Mouse (Mus musculus): ENCODE data around the gene Aqr. TPM values are rescaled to one million over a fixed set of nuclear protein-coding genes. Genes with fewer than 3 reads are reported as not detected.

Gene Aqr
- polyA plus RNA-seq, 2 experiments, result 47.9 to 50.2 TPM

GRCm38 (mm10) chr2:114201574-114201973 is 14.8 kb upstream of the Aqr start:
- DNase-seq (ENCODE audit: low spot score) (no peak), ATAC-seq (ENCODE audit: low FRiP score, low read depth) (no peak)
- peaks cover 8% of the 10 kb centered on the region for H3K36me3 ChIP-seq (ENCODE audit: control insufficient read depth, insufficient read depth, low read length)
- H3K4me1 ChIP-seq (ENCODE audit: control insufficient read depth, insufficient read depth, low read length), result peaks cover 4% of the 10 kb centered on the region
- H3K4me3 ChIP-seq (replicated peaks; ENCODE audit: low read length), result peak overlapping the region; percentile 92
- H3K27me3 ChIP-seq (ENCODE audit: control insufficient read depth, insufficient read depth, low read length), result no peaks in the 10 kb centered on the region
- no peak for TF ChIP-seq POLR2A (IDR thresholded peaks at IDR 0.05; ENCODE audit: borderline replicate concordance, extremely low read depth, insufficient read depth, insufficient read length)
- H3K4me2 ChIP-seq (replicated peaks; ENCODE audit: low read depth, low read length, severe bottlenecking), result peak overlapping the region; percentile 74
- H3K9ac ChIP-seq (ENCODE audit: low read depth, low read length, severe bottlenecking), result peak overlapping the region; percentile 95
- H3K27ac ChIP-seq (replicated peaks; ENCODE audit: low read depth, low read length), result 0 out of 2 replicates have a peak overlapping the region, but pooled peaks have one; percentile 75
- 40% methylated on average over 4 of the region's 4 CpGs for WGBS
- H3K9me3 ChIP-seq (ENCODE audit: control insufficient read depth, low read length), result no peaks in the 10 kb centered on the region

DNA sequence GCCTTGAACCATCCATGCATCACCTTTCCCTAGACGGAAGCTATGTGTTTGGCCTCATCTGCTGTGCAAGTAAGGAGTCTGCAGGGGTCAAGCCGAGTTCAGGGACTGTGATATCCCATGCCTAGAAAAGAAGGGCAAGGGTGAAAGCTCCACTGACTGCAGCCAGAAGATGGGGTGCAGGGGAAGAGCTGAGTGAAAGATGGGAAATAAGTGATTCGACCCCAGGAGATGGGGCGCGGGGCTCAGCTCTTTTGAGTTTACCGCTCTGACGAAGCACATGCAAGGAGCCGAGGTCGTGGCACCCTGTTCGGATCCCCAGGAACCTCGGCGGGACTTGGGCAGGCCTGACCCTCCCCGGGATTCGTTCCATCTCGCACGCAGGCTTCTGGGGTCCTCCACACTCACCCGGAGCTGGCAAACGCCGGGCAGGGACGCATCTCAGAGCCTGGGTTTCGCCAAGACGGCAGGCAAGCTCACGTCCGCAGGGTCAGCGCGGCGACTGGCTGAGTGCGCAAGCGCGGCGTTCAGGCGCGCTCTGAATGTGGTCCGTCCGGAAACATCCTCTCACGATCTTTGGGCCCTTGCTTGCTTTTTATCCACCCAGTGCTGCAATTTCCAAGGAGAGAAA is 14.2 kb upstream of the Aqr start, which contains the start of gene Zfp770:
TSS of gene Zfp770 (minus strand) at position 538 of the 628 bp plus-strand sequence.
- DNase-seq (ENCODE audit: low spot score) (peak; percentile 79), ATAC-seq (ENCODE audit: low FRiP score, low read depth) (peak; percentile 91)
- peaks cover 4% of the 10 kb centered on the region for H3K4me1 ChIP-seq (ENCODE audit: control insufficient read depth, insufficient read depth, low read length)
- WGBS, result under 1% methylated on average over 33 of the region's 36 CpGs
- H3K36me3 ChIP-seq (ENCODE audit: control insufficient read depth, insufficient read depth, low read length), result peaks cover 13% of the 10 kb centered on the region
- no peaks in the 10 kb centered on the region for H3K9me3 ChIP-seq (ENCODE audit: control insufficient read depth, low read length)
- H3K27me3 ChIP-seq (ENCODE audit: control insufficient read depth, insufficient read depth, low read length), result no peaks in the 10 kb centered on the region
- H3K9ac ChIP-seq (ENCODE audit: low read depth, low read length, severe bottlenecking), result peak within 1 kb of the TSS; percentile 95
- peak; percentile 94 for TF ChIP-seq POLR2A (IDR thresholded peaks at IDR 0.05; ENCODE audit: borderline replicate concordance, extremely low read depth, insufficient read depth, insufficient read length)
- H3K4me2 ChIP-seq (replicated peaks; ENCODE audit: low read depth, low read length, severe bottlenecking), result peak within 1 kb of the TSS; percentile 74
- peak within 1 kb of the TSS; percentile 92 for H3K4me3 ChIP-seq (replicated peaks; ENCODE audit: low read length)
- peak within 1 kb of the TSS; percentile 75 for H3K27ac ChIP-seq (replicated peaks; ENCODE audit: low read depth, low read length)

DNA sequence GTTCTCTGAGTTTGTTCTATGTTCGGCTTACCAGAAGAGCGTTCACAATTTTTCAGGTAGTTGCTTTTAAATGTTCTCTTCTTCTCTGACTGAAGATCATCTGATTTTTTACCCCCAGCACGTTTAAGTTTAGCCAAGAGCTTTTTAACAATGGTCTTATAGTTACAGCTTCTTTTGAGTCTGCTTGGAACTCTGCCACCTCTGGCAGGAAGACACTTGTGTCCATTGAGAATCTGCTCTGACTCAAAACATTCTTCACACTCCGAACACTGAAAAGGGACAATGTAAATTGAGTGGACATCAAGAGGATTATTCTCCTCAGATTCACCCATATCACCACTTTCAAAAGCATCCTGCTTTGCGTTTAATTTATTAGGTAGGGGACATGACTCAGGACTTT is 9.6 kb upstream of the Aqr start:
- Histone ChIP-seq H3K4me2 (replicated peaks; ENCODE audit: low read depth, low read length, severe bottlenecking) (no peak overlapping the region), H3K9ac (ENCODE audit: low read depth, low read length, severe bottlenecking) (no peak overlapping the region), H3K4me3 (replicated peaks; ENCODE audit: low read length) (no peak overlapping the region), H3K36me3 (ENCODE audit: control insufficient read depth, insufficient read depth, low read length) (peaks cover 24% of the 10 kb centered on the region), H3K9me3 (ENCODE audit: control insufficient read depth, low read length) (no peaks in the 10 kb centered on the region), H3K27me3 (ENCODE audit: control insufficient read depth, insufficient read depth, low read length) (no peaks in the 10 kb centered on the region), H3K27ac (replicated peaks; ENCODE audit: low read depth, low read length) (no peak overlapping the region), H3K4me1 (ENCODE audit: control insufficient read depth, insufficient read depth, low read length) (peaks cover 4% of the 10 kb centered on the region)
- DNase-seq (ENCODE audit: low spot score), result no peak
- ATAC-seq (ENCODE audit: low FRiP score, low read depth), result no peak
- WGBS, result 92% methylated on average over 5 of the region's 5 CpGs
- TF ChIP-seq POLR2A (IDR thresholded peaks at IDR 0.05; ENCODE audit: borderline replicate concordance, extremely low read depth, insufficient read depth, insufficient read length), result no peak

DNA sequence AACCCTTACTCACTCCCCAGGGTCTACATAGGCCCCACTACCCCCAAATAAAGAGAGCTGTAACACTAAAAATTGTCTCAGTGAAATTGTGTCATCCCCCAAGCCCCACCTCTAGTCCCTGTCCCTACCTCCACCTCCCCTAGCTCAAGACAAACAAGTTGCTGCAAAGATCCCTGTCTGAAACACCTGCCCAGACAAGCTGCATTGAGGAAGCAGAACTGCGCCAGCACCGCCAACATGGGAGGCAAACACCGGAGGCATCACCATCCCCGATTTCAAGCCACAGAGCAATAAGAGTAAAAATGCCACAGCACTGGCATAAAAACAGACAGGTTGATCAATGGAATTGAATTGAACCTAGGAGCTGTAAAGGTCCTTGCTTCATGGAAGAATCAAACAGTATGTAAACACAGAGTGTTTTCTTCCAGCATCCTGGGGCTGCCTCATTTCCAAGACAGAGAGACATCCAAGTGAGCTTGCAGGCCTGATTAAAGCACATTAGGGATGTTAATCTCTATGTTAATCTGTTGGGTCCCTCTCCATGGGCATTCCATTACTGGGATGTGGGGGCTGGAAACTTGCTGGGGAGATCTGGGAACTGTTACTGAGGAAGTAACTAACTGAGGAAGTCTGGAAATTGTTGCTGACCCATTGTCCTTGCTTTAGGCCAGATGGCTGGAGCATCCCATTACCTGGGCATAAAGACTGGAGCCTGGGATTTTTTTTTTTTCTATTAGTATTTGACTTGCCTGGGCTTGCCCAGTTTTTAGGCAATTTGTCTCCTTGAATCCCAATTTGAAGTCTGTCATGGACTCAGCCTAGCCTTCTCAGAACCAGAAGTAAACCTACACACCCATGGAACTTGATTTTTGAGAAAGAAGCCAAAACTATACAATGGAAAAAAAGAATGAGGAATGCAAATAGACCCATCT is 8.8 kb downstream of the Aqr start:
- no peak for TF ChIP-seq POLR2A (IDR thresholded peaks at IDR 0.05; ENCODE audit: borderline replicate concordance, extremely low read depth, insufficient read depth, insufficient read length)
- WGBS, result 48% methylated on average over 4 of the region's 4 CpGs
- H3K36me3 ChIP-seq (ENCODE audit: control insufficient read depth, insufficient read depth, low read length), result no peaks in the 10 kb centered on the region
- no peak overlapping the region for H3K9ac ChIP-seq (ENCODE audit: low read depth, low read length, severe bottlenecking)
- H3K27ac ChIP-seq (replicated peaks; ENCODE audit: low read depth, low read length), result no peak overlapping the region
- ATAC-seq (ENCODE audit: low FRiP score, low read depth) (no peak), DNase-seq (ENCODE audit: low spot score) (no peak)
- no peaks in the 10 kb centered on the region for H3K27me3 ChIP-seq (ENCODE audit: control insufficient read depth, insufficient read depth, low read length)
- H3K4me2 ChIP-seq (replicated peaks; ENCODE audit: low read depth, low read length, severe bottlenecking), result no peak overlapping the region
- H3K4me3 ChIP-seq (replicated peaks; ENCODE audit: low read length), result no peak overlapping the region
- peaks cover 11% of the 10 kb centered on the region for H3K4me1 ChIP-seq (ENCODE audit: control insufficient read depth, insufficient read depth, low read length)
- no peaks in the 10 kb centered on the region for H3K9me3 ChIP-seq (ENCODE audit: control insufficient read depth, low read length)

DNA sequence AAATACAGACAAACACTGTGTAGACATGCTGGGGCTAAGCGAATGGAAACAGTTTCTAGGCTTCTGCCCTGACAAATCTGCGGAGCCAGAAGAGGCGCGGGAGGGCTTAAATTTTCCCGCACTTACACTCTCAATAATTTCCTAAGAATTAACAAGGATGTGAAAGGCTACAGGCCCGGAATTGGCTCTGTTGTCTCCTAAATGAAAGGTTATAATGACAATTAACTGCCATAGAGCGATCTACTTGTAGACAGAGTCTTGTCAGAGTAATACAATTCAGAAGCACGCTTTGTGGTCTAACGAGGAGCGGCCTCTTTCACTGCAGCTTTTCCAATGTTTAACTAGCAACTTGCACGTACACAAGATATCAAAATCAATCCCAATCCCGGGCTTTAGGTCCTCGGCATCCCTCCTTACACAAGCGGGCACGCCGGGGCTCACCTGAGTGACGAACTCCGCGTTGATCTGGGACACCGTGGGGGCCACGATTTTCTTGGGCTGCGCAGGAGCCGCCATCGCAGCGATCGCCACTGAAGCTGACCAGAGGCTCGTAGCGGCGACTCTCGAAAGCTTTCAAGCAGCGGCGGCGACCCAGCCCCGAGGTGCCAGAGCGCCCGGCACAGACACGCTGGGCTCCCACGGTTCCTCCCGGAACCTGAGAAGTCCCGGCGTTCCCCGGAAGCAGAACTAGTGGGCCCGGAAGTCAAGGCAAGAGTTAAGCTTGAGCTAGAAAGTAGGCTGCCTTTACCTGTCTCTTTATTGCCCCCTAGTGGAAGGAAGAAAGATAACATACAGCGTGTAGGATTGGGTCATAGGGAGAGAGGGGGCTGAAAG is 12.0 kb downstream of the Aqr start:
- Histone ChIP-seq H3K27me3 (ENCODE audit: control insufficient read depth, insufficient read depth, low read length) (no peaks in the 10 kb centered on the region), H3K27ac (replicated peaks; ENCODE audit: low read depth, low read length) (no peak overlapping the region), H3K36me3 (ENCODE audit: control insufficient read depth, insufficient read depth, low read length) (peaks cover 19% of the 10 kb centered on the region), H3K4me2 (replicated peaks; ENCODE audit: low read depth, low read length, severe bottlenecking) (peak overlapping the region; percentile 69), H3K4me1 (ENCODE audit: control insufficient read depth, insufficient read depth, low read length) (peaks cover 11% of the 10 kb centered on the region), H3K9me3 (ENCODE audit: control insufficient read depth, low read length) (no peaks in the 10 kb centered on the region), H3K9ac (ENCODE audit: low read depth, low read length, severe bottlenecking) (peak overlapping the region; percentile 76), H3K4me3 (replicated peaks; ENCODE audit: low read length) (peak overlapping the region; percentile 64)
- ATAC-seq (ENCODE audit: low FRiP score, low read depth), result peak; percentile 94
- WGBS, result under 1% methylated on average over 44 of the region's 44 CpGs
- peak; percentile 93; the same call in 1 of the 2 replicates for TF ChIP-seq POLR2A (IDR thresholded peaks at IDR 0.05; ENCODE audit: borderline replicate concordance, extremely low read depth, insufficient read depth, insufficient read length)
- peak; percentile 85 for DNase-seq (ENCODE audit: low spot score)

Measured in limb, embryonic 14.5 days (tissue).